Mouse (Mus musculus): ENCODE measurements around the gene Nadk2. TPM values are rescaled to one million over a fixed set of nuclear protein-coding genes. Genes with fewer than 3 reads are reported as not detected.

Nadk2 gene
- polyA plus RNA-seq, 1 experiment from 2014 or later: 23.4 TPM

DNA sequence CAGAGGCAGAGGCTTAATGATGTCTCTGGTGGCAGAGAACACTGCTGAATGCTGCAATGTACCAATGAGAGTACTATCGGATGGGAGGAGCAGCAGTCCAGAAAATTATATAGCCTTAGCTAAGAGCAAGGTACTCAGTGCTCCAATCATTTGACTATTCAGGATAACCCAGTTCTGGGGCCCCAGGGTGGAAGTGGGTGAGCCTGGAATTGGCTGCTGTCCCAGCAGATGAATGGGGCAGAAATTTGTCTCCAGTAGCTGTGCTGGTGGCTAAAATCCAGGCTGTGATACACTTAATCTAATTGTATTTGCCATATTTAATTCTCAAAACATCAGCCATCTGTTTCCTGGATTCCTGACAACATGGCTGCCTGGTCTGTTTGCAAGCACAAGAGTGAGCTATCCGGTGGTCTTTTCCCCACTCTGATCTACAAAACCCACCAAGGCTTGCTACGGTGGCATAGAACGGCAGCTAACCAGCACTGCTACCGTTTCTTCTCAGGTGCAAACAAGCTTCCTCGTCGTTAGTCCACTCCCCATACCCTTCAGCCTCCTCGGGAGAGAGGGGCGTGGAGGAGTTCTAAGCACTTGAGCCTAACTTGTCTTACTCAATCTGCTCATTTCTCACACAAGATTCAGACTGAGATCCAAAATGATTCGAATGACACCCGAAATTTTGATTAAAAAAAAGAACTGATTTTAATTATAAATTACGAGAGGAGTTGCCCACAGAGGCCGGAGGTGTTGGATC lies 61.8 kb downstream of the Nadk2 start:
- no peak overlapping the region for H3K4me3 ChIP-seq (ENCODE audit: low read depth, low read length)
- peak overlapping the region; percentile 27; the same call in 1 of the 2 replicates for H3K27ac ChIP-seq (ENCODE audit: low read depth, low read length)
- no peaks in the 10 kb centered on the region for H3K27me3 ChIP-seq (replicated peaks; ENCODE audit: control insufficient read depth, insufficient read depth, low read length)
- DNase-seq (ENCODE audit: low spot score) (peak; percentile 57), ATAC-seq (peak; percentile 46; the same call in 1 of the 2 replicates)
- no peak overlapping the region for H3K4me2 ChIP-seq (ENCODE audit: low read length)
- H3K36me3 ChIP-seq (ENCODE audit: control insufficient read depth, insufficient read depth, low read length): peaks cover 73% of the 10 kb centered on the region
- no peak overlapping the region for H3K9ac ChIP-seq (ENCODE audit: low read length)
- WGBS: 75% methylated on average over 13 of the region's 13 CpGs
- no peaks in the 10 kb centered on the region for H3K9me3 ChIP-seq (replicated peaks; ENCODE audit: control insufficient read depth, low read length)
- H3K4me1 ChIP-seq (ENCODE audit: control insufficient read depth, insufficient read depth, low read length): peaks cover 4% of the 10 kb centered on the region; the same call in 1 of the 2 replicates

DNA sequence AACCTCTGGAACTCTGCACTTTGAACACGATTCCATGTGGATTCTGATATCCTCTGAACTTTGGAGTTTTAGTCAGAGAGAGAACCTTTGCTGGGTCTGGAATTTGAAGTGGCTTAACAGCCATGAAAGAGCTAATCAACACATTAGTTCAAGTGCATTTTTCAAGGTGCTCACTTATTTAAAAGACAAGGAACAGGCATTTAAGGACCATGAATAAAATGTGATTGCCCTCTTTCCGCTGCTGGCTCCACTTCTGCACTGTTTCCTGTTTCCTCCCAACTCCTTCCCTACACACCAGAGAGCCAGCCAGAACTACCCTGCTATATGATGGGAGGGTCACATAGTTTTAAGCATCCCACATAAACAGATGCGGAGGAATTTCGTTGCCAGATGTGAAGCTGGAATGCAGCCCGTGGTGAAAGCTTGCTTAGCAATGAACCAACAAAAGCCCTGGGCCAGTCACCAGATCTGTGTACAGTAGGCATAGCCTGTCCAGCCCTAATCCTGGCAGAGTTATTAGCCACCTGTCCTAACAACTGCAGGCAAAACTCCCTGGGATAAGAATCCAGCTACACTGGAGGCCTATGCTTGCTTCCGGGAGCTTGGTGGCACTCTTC lies 63.9 kb downstream of the Nadk2 start:
- no peak overlapping the region for H3K9ac ChIP-seq (ENCODE audit: low read length)

DNA sequence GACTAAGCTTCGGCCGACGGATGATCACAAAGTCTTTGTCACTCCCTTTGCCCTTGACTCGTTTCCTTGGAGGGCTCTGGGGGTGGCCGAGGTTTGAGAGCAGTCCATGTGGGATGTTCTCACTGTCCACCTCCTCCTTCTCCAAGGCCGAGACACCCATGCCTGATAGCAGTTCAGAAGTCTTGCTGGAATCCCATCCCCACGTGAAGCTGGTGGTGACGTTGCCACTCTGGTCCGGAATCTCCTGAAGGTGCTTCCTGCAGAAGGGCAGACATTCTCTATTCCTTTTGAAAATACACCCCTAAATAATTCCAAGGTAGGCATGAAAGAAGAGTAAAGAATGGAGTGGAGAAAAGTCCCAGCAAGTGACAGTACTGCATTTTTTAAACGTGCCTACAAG lies 68.4 kb downstream of the Nadk2 start:
- peaks cover 33% of the 10 kb centered on the region for H3K36me3 ChIP-seq (ENCODE audit: control insufficient read depth, insufficient read depth, low read length)
- H3K9me3 ChIP-seq (replicated peaks; ENCODE audit: control insufficient read depth, low read length): no peaks in the 10 kb centered on the region
- no peak for DNase-seq (ENCODE audit: low spot score)
- peak overlapping the region; percentile 73 for H3K4me3 ChIP-seq (ENCODE audit: low read depth, low read length)
- peak overlapping the region; percentile 64 for H3K9ac ChIP-seq (ENCODE audit: low read length)
- peak overlapping the region; percentile 69 for H3K4me2 ChIP-seq (ENCODE audit: low read length)
- no peak overlapping the region for H3K27ac ChIP-seq (ENCODE audit: low read depth, low read length)
- no peak for ATAC-seq
- 23% methylated on average over 10 of the region's 10 CpGs for WGBS
- no peaks in the 10 kb centered on the region for H3K27me3 ChIP-seq (replicated peaks; ENCODE audit: control insufficient read depth, insufficient read depth, low read length)
- peaks cover 12% of the 10 kb centered on the region for H3K4me1 ChIP-seq (ENCODE audit: control insufficient read depth, insufficient read depth, low read length)

More for the DNA sequence above, 63.9 kb downstream of the Nadk2 start:
- H3K4me2 ChIP-seq (ENCODE audit: low read length): no peak overlapping the region
- H3K4me3 ChIP-seq (ENCODE audit: low read depth, low read length): no peak overlapping the region
- peaks cover 16% of the 10 kb centered on the region for H3K4me1 ChIP-seq (ENCODE audit: control insufficient read depth, insufficient read depth, low read length)
- H3K27me3 ChIP-seq (replicated peaks; ENCODE audit: control insufficient read depth, insufficient read depth, low read length): no peaks in the 10 kb centered on the region
- H3K36me3 ChIP-seq (ENCODE audit: control insufficient read depth, insufficient read depth, low read length): peaks cover 59% of the 10 kb centered on the region
- no peak for ATAC-seq
- DNase-seq (ENCODE audit: low spot score): no peak
- no peak overlapping the region for H3K27ac ChIP-seq (ENCODE audit: low read depth, low read length)
- H3K9me3 ChIP-seq (replicated peaks; ENCODE audit: control insufficient read depth, low read length): no peaks in the 10 kb centered on the region
- WGBS: 84% methylated on average over 6 of the region's 6 CpGs

DNA sequence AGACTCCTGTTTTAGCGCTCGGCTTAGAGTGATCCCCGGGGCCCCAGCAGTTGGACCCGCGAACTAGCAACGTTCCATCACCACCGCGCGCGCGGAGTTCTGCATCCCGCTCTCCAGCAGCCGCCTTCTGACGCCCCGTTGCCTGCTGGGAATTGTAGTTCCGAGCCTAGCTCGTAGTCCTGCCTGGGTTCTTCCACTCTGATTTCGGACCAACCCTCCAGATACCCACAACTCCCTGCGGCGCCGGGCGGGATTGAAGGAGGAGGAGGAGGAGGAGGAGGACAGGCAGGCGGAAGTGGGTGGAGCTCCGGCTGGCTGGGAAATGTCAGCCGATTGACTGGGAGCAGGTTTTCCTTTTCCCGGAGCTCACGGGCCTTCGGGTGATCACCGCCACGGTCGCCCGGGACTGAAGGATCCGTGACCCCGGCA lies 69.2 kb downstream of the Nadk2 start, which contains the start of gene Lmbrd2:
Lmbrd2 (plus strand) TSS at position 299 of the 429 bp plus-strand sequence.
- Histone ChIP-seq H3K4me3 (ENCODE audit: low read depth, low read length) (peak within 1 kb of the TSS; percentile 73), H3K9me3 (replicated peaks; ENCODE audit: control insufficient read depth, low read length) (no peaks in the 10 kb centered on the region), H3K27me3 (replicated peaks; ENCODE audit: control insufficient read depth, insufficient read depth, low read length) (no peaks in the 10 kb centered on the region), H3K4me2 (ENCODE audit: low read length) (peak within 1 kb of the TSS; percentile 69), H3K36me3 (ENCODE audit: control insufficient read depth, insufficient read depth, low read length) (peaks cover 26% of the 10 kb centered on the region), H3K27ac (ENCODE audit: low read depth, low read length) (peak within 1 kb of the TSS; percentile 78), H3K9ac (ENCODE audit: low read length) (peak within 1 kb of the TSS; percentile 86), H3K4me1 (ENCODE audit: control insufficient read depth, insufficient read depth, low read length) (peaks cover 12% of the 10 kb centered on the region)
- ATAC-seq (peak; percentile 99), DNase-seq (ENCODE audit: low spot score) (peak; percentile 99)
- under 1% methylated on average over 34 of the region's 34 CpGs for WGBS

DNA sequence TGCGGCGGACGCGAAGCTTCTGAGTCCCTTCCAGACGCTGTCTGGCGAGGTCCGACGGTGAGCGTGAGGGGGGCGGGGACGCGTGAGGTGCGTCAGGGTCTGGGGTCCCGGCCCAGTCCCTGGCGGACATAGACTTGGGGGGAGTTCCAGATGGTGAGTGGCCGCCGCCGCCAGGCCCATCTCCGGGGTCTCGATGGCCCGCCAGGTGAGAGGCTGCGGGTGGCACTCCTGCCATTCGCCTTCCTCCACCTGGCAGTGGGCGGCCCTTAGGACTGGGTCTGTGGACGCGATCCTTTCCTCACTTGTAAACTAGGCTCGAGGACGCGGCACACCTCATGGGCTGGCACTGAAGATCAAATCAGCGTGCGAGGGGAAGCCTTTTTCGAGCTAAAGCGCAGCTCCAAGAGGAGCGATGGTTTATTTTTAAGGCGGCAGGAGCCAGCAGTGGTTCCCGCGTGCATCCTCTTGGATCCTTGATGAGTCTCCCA lies 69.7 kb downstream of the Nadk2 start:
- Histone ChIP-seq H3K4me3 (ENCODE audit: low read depth, low read length) (peak overlapping the region; percentile 73), H3K36me3 (ENCODE audit: control insufficient read depth, insufficient read depth, low read length) (peaks cover 22% of the 10 kb centered on the region), H3K27ac (ENCODE audit: low read depth, low read length) (peak overlapping the region; percentile 78), H3K4me2 (ENCODE audit: low read length) (peak overlapping the region; percentile 64), H3K27me3 (replicated peaks; ENCODE audit: control insufficient read depth, insufficient read depth, low read length) (no peaks in the 10 kb centered on the region), H3K9me3 (replicated peaks; ENCODE audit: control insufficient read depth, low read length) (no peaks in the 10 kb centered on the region), H3K4me1 (ENCODE audit: control insufficient read depth, insufficient read depth, low read length) (peaks cover 12% of the 10 kb centered on the region), H3K9ac (ENCODE audit: low read length) (peak overlapping the region; percentile 86)
- peak; percentile 52 for DNase-seq (ENCODE audit: low spot score)
- ATAC-seq: peak; percentile 87
- WGBS: under 1% methylated on average over 37 of the region's 37 CpGs

DNA sequence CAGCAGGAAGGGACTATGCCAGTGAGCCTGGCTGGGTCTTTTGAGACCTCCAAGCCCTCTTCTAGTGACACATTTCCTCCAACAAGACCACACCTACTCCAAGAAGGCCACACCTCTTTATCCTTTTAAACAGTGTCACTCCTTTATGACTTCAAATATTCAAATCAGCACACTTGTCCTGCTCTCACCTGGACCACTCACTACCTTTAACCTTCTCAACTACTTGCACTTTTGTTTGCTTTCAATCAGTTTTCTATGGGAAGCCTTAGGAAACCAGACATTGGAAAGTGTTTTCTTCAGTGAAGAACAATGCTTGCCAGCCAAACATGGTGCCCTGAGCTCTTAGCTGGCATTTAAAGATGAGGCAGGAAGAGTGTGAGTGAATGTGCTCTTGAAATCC lies 84.3 kb downstream of the Nadk2 start, which contains the start of gene Skp2:
Skp2 (minus strand) TSS at position 101 of the 400 bp plus-strand sequence.
- H3K9me3 ChIP-seq (replicated peaks; ENCODE audit: control insufficient read depth, low read length): no peaks in the 10 kb centered on the region
- no peak within 1 kb of the TSS for H3K4me3 ChIP-seq (ENCODE audit: low read depth, low read length)
- no peak within 1 kb of the TSS for H3K27ac ChIP-seq (ENCODE audit: low read depth, low read length)
- H3K36me3 ChIP-seq (ENCODE audit: control insufficient read depth, insufficient read depth, low read length): peaks cover 49% of the 10 kb centered on the region
- H3K4me2 ChIP-seq (ENCODE audit: low read length): no peak within 1 kb of the TSS
- no peak for DNase-seq (ENCODE audit: low spot score)
- no peak within 1 kb of the TSS for H3K9ac ChIP-seq (ENCODE audit: low read length)
- H3K27me3 ChIP-seq (replicated peaks; ENCODE audit: control insufficient read depth, insufficient read depth, low read length): no peaks in the 10 kb centered on the region
- H3K4me1 ChIP-seq (ENCODE audit: control insufficient read depth, insufficient read depth, low read length): no peaks in the 10 kb centered on the region
- no peak for ATAC-seq

Other genes starting within 250 kb of the Nadk2 start
- gene Ranbp3l, start 103.3 kb upstream of the Nadk2 start, polyA plus RNA-seq (2014; fragmentation: Nextera tagmentation; extraction: Ambion mirVana): 10.4 and 11.3 TPM in 2 replicates
- gene Lmbrd2, start 69.3 kb downstream of the Nadk2 start, polyA plus RNA-seq (2014; fragmentation: Nextera tagmentation; extraction: Ambion mirVana): 5.0 and 7.3 TPM in 2 replicates
- 49.2 and 55.7 TPM in 2 replicates for gene Skp2, start 84.2 kb downstream of the Nadk2 start, polyA plus RNA-seq (2014; fragmentation: Nextera tagmentation; extraction: Ambion mirVana)
- not detected in 2 replicates for gene Ugt3a1, start 205.6 kb downstream of the Nadk2 start, polyA plus RNA-seq (2014; fragmentation: Nextera tagmentation; extraction: Ambion mirVana)

Data from forebrain, embryonic 14.5 days (tissue).